21 mouse cellular contexts compared by ENCODE assay signal in the genomic region with DNA sequence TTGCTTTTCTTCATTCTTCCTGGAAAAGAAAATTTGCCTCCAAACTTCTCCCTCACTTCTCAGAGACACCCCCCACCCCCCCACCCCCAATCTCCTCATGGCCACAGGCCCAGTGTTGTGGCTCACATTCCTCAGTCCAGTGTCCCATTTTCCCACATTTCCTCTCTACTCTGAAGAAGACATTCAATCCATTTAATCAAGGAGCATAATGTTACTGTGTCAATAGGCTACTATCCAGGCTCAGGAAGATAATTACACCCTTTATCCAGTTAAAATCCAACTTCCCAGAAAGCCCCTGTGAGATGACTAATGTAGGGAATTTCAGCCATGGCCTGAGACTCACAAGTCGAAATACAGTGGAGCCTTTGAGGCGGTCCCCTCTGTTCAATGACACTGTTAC. TPM values are rescaled to one million over a fixed set of nuclear protein-coding genes. Genes with fewer than 3 reads are reported as not detected.
DNase-seq lines count a peak whose midpoint lies in the region; ATAC-seq and TF ChIP-seq lines count a peak whose summit lies in the region.
"Had no signal": no experiment of that assay in that cellular context is flagged by ENCODE, and none has a peak within 500 bp of the region (broad histone marks: within the 10 kb centered on the region; RNA-seq: fewer than 3 reads in every experiment).

No protein-coding gene starts in this region.

- no peak overlapping the region for H3K4me2 ChIP-seq in intestine, embryonic 14.5 days (ENCODE audit: low read length)
- no peak overlapping the region for H3K4me2 ChIP-seq in intestine, postnatal 0 days (replicated peaks; ENCODE audit: low read depth)
- H3K4me2 ChIP-seq in intestine, embryonic 15.5 days (replicated peaks) = no peak overlapping the region
- H3K4me2 ChIP-seq: embryonic facial prominence, embryonic 12.5 days; heart, embryonic 13.5 days; hindbrain, embryonic 15.5 days had no signal

- H3K4me3 ChIP-seq in intestine, embryonic 14.5 days (ENCODE audit: low read depth, low read length) = no peak overlapping the region
- no peak overlapping the region for H3K4me3 ChIP-seq in intestine, postnatal 0 days (ENCODE audit: low read depth, low read length)
- H3K4me3 ChIP-seq in intestine, embryonic 15.5 days (replicated peaks) = no peak overlapping the region
- H3K4me3 ChIP-seq: embryonic facial prominence, embryonic 12.5 days; heart, adult 2 months; heart, embryonic 13.5 days; hindbrain, embryonic 15.5 days had no signal

- H3K27ac ChIP-seq in intestine, embryonic 14.5 days (ENCODE audit: low read depth) = no peak overlapping the region
- no peak overlapping the region for H3K27ac ChIP-seq in intestine, postnatal 0 days (ENCODE audit: low read depth, low read length)
- H3K27ac ChIP-seq in intestine, embryonic 15.5 days = no peak overlapping the region
- H3K27ac ChIP-seq: embryonic facial prominence, embryonic 12.5 days; heart, adult 2 months; heart, embryonic 13.5 days; hindbrain, embryonic 15.5 days had no signal

- H3K9ac ChIP-seq in intestine, embryonic 14.5 days (ENCODE audit: low read length) = no peak overlapping the region
- H3K9ac ChIP-seq in intestine, postnatal 0 days (ENCODE audit: low read depth, low read length) = no peak overlapping the region
- no peak overlapping the region for H3K9ac ChIP-seq in intestine, embryonic 15.5 days
- H3K9ac ChIP-seq: embryonic facial prominence, embryonic 12.5 days; heart, embryonic 13.5 days; hindbrain, embryonic 15.5 days had no signal

- no peaks in the 10 kb centered on the region for H3K27me3 ChIP-seq in intestine, embryonic 14.5 days (replicated peaks; ENCODE audit: control insufficient read depth, insufficient read depth, low read length)
- H3K27me3 ChIP-seq in intestine, postnatal 0 days (replicated peaks; ENCODE audit: control insufficient read depth, insufficient read depth, low read length) = no peaks in the 10 kb centered on the region
- H3K27me3 ChIP-seq in intestine, embryonic 15.5 days (replicated peaks) = no peaks in the 10 kb centered on the region
- H3K27me3 ChIP-seq: CH12.LX; embryonic facial prominence, embryonic 12.5 days; heart, embryonic 13.5 days; hindbrain, embryonic 15.5 days had no signal

- DNase-seq in intestine, embryonic 14.5 days (ENCODE audit: low spot score) = no peak
- peak; percentile 66 for DNase-seq in Muller cell, postnatal 12 days (ENCODE audit: inconsistent ontology term)
- peak; percentile 26 for DNase-seq in brain, adult 2 months (ENCODE audit: low read depth, low spot score)
- no peak for DNase-seq in liver
- DNase-seq in heart, adult 9 months (ENCODE audit: low spot score in 2 of 2) = no peak
- DNase-seq: adrenal gland, adult 8-10 months; adrenal gland, postnatal 36 days; cerebellum, adult 11 months; cerebellum, adult 8-10 months; cerebellum, postnatal 14 days; embryo, embryonic 11 days; gastrocnemius, postnatal 10 days; heart, adult 2 months; heart, postnatal 36 days had no signal

- WGBS in intestine, embryonic 14.5 days = 59% methylated on average over 2 of the region's 2 CpGs
- 62% methylated on average over 2 of the region's 2 CpGs for WGBS in intestine, postnatal 0 days
- 63% methylated on average over 2 of the region's 2 CpGs for WGBS in intestine, embryonic 15.5 days

- ATAC-seq in intestine, embryonic 14.5 days (replicated peaks; ENCODE audit: low FRiP score, low TSS enrichment, low read depth) = 0 out of 2 replicates have a peak, but pooled peaks have one; percentile 15
- no peak for ATAC-seq in intestine, postnatal 0 days
- peak; percentile 39; the same call in 1 of the 2 replicates for ATAC-seq in intestine, embryonic 15.5 days
- ATAC-seq: forebrain, embryonic 14.5 days had no signal

- H3K4me1 ChIP-seq in intestine, embryonic 14.5 days (replicated peaks; ENCODE audit: control insufficient read depth, insufficient read depth, low read length) = no peaks in the 10 kb centered on the region
- H3K4me1 ChIP-seq in intestine, postnatal 0 days (replicated peaks; ENCODE audit: control insufficient read depth, insufficient read depth, low read length) = no peaks in the 10 kb centered on the region
- no peaks in the 10 kb centered on the region for H3K4me1 ChIP-seq in intestine, embryonic 15.5 days (replicated peaks)
- H3K4me1 ChIP-seq: embryonic facial prominence, embryonic 12.5 days; hindbrain, embryonic 15.5 days had no signal

- peaks cover 3% of the 10 kb centered on the region; the same call in 1 of the 2 replicates for H3K9me3 ChIP-seq in intestine, embryonic 14.5 days (ENCODE audit: control insufficient read depth, low read length)
- H3K9me3 ChIP-seq in intestine, postnatal 0 days (ENCODE audit: control insufficient read depth) = no peaks in the 10 kb centered on the region
- no peaks in the 10 kb centered on the region for H3K9me3 ChIP-seq in intestine, embryonic 15.5 days
- H3K9me3 ChIP-seq: embryonic facial prominence, embryonic 12.5 days had no signal

- no peak for TF ChIP-seq CTCF in intestine, postnatal 0 days (IDR thresholded peaks at IDR 0.05; ENCODE audit: low read depth)

- no peaks in the 10 kb centered on the region for H3K36me3 ChIP-seq in intestine, embryonic 14.5 days (ENCODE audit: control insufficient read depth, insufficient read depth, low read length)
- no peaks in the 10 kb centered on the region for H3K36me3 ChIP-seq in intestine, postnatal 0 days (ENCODE audit: control insufficient read depth, insufficient read depth)
- no peaks in the 10 kb centered on the region for H3K36me3 ChIP-seq in intestine, embryonic 15.5 days
- H3K36me3 ChIP-seq: embryonic facial prominence, embryonic 12.5 days; heart, embryonic 13.5 days; hindbrain, embryonic 15.5 days had no signal

RNA-seq across cellular contexts. Expression of gene Itgav, which starts 33.8 kb away (rescaled TPM):
- polyA plus RNA-seq in intestine, embryonic 14.5 days (2014; fragmentation: Nextera tagmentation; extraction: Ambion mirVana) = 75.3 and 85.3 TPM in 2 replicates
- polyA plus RNA-seq in intestine, postnatal 0 days (2015; fragmentation: Nextera tagmentation; extraction: Ambion mirVana) = 86.6 and 95.0 TPM in 2 replicates
- 61.3 and 76.7 TPM in 2 replicates for polyA plus RNA-seq in intestine, embryonic 15.5 days (2015; fragmentation: Nextera tagmentation; extraction: Ambion mirVana)

RNA-seq across cellular contexts. Expression of gene Zc3h15, which starts 46.1 kb away (rescaled TPM):
- 120 and 133 TPM in 2 replicates for polyA plus RNA-seq in intestine, embryonic 14.5 days (2014; fragmentation: Nextera tagmentation; extraction: Ambion mirVana)
- 114 and 125 TPM in 2 replicates for polyA plus RNA-seq in intestine, postnatal 0 days (2015; fragmentation: Nextera tagmentation; extraction: Ambion mirVana)
- 108 and 145 TPM in 2 replicates for polyA plus RNA-seq in intestine, embryonic 15.5 days (2015; fragmentation: Nextera tagmentation; extraction: Ambion mirVana)

Comparison
In these comparisons a context has a peak if more than half of its experiments do, and no peak if none do; other contexts are left out.
1. DNase-seq: peak in Muller cell, postnatal 12 days (single experiment) and brain, adult 2 months (single experiment); none in intestine, embryonic 14.5 days (single experiment), liver (single experiment) and heart, adult 9 months (0 of 2).